Mouse (Mus musculus) ZHBTc4 (cell line): ENCODE results near the gene Gstt3.
A peak's percentile ranks its signal among the peaks of the same experiment; 100 is the strongest.

Experiments
- DNase-seq: peaks from one replicate; pipeline ENCODE4 v3.0.0-alpha.2; 2011; ENCODE audit warnings: low read depth, low spot score

Gstt3 gene

GRCm38 (mm10) chr10:75779206-75780174 is 1.7 kb downstream of the Gstt3 start:
- no peak for DNase-seq

GRCm38 (mm10) chr10:75777885-75778284 is 3.3 kb downstream of the Gstt3 start:
- DNase-seq = no peak

- no peak for DNase-seq
These were observed 4.7 kb downstream of the Gstt3 start for GRCm38 (mm10) chr10:75776562-75776961.

GRCm38 (mm10) chr10:75774587-75774986 is 6.6 kb downstream of the Gstt3 start:
- no peak for DNase-seq

- no peak for DNase-seq
These were observed 7.1 kb downstream of the Gstt3 start for GRCm38 (mm10) chr10:75774102-75774501.

GRCm38 (mm10) chr10:75772795-75773664 is 8.2 kb downstream of the Gstt3 start, which contains the start of gene Ddt:
TSS of gene Ddt (minus strand) at chr10:75773414.
- peak; percentile 97 for DNase-seq

GRCm38 (mm10) chr10:75767756-75768155 is 13.5 kb downstream of the Gstt3 start:
- DNase-seq = peak; percentile 37

GRCm38 (mm10) chr10:75766856-75767255 is 14.4 kb downstream of the Gstt3 start:
- no peak for DNase-seq

GRCm38 (mm10) chr10:75764519-75765473 is 16.4 kb downstream of the Gstt3 start:
- peak; percentile 93 for DNase-seq

GRCm38 (mm10) chr10:75763682-75764518 is 17.3 kb downstream of the Gstt3 start, which contains the start of gene Cabin1:
TSS of gene Cabin1 (minus strand) at chr10:75764341.
- peak; percentile 99 for DNase-seq

GRCm38 (mm10) chr10:75762413-75762812 is 18.8 kb downstream of the Gstt3 start:
- no peak for DNase-seq

- peak; percentile 71 for DNase-seq
These were observed 20.9 kb downstream of the Gstt3 start for GRCm38 (mm10) chr10:75760311-75760710.

- DNase-seq = no peak
These were observed 24.5 kb downstream of the Gstt3 start for GRCm38 (mm10) chr10:75756719-75757118.

GRCm38 (mm10) chr10:75744017-75744416 is 37.2 kb downstream of the Gstt3 start:
- DNase-seq = peak; percentile 77

GRCm38 (mm10) chr10:75743369-75743768 is 37.8 kb downstream of the Gstt3 start:
- DNase-seq = no peak

GRCm38 (mm10) chr10:75740866-75741265 is 40.3 kb downstream of the Gstt3 start:
- DNase-seq = no peak

GRCm38 (mm10) chr10:75725449-75725848 is 55.8 kb downstream of the Gstt3 start:
- DNase-seq = no peak
